Mouse (Mus musculus) limb, embryonic 10.5 days (tissue): ENCODE results near the gene Hoga1. TPM values are rescaled to one million over a fixed set of nuclear protein-coding genes. Genes with fewer than 3 reads are reported as not detected.

Experiments
- polyA plus RNA-seq: library from polyadenylated mRNA; unstranded; fragments of >200 nt; fragmentation: Nextera tagmentation; extraction: Ambion mirVana; gene quantifications from 2 replicates; pipeline ENCODE4 v1.2.1, GENCODE M21; 2016

Gene Hoga1
- polyA plus RNA-seq, 1 experiment from 2014 or later: 1.3 TPM

Other genes starting within 250 kb of the Hoga1 start
- gene Arhgap19, start 243.6 kb upstream of the Hoga1 start, polyA plus RNA-seq: 45.7 and 47.1 TPM in 2 replicates
- gene Frat1, start 215.6 kb upstream of the Hoga1 start, polyA plus RNA-seq: 4.3 and 4.9 TPM in 2 replicates
- gene Frat2, start 197.5 kb upstream of the Hoga1 start, polyA plus RNA-seq: 1.9 and 3.0 TPM in 2 replicates
- 31.9 and 39.8 TPM in 2 replicates for gene Rrp12, start 149.4 kb upstream of the Hoga1 start, polyA plus RNA-seq
- 900 and 1,117 TPM in 2 replicates for gene Pgam1, start 133.7 kb upstream of the Hoga1 start, polyA plus RNA-seq
- 91.7 and 102 TPM in 2 replicates for gene Exosc1, start 112.2 kb upstream of the Hoga1 start, polyA plus RNA-seq
- 92.0 and 96.5 TPM in 2 replicates for gene Zdhhc16, start 112.1 kb upstream of the Hoga1 start, polyA plus RNA-seq
- 39.9 and 52.5 TPM in 2 replicates for gene Mms19, start 64.5 kb upstream of the Hoga1 start, polyA plus RNA-seq
- 14.2 and 15.1 TPM in 2 replicates for gene Ubtd1, start 63.8 kb upstream of the Hoga1 start, polyA plus RNA-seq
- not detected in 2 replicates for gene Ankrd2, start 9.6 kb upstream of the Hoga1 start, polyA plus RNA-seq
- gene 4933411K16Rik, start 6.6 kb downstream of the Hoga1 start, polyA plus RNA-seq: 0.24 TPM in 1 of 2 replicates, not detected in the other
- 43.6 and 49.0 TPM in 2 replicates for gene Morn4, start 40.7 kb downstream of the Hoga1 start, polyA plus RNA-seq
- 31.9 and 33.0 TPM in 2 replicates for gene Pi4k2a, start 44.9 kb downstream of the Hoga1 start, polyA plus RNA-seq
- gene Avpi1, start 83.4 kb downstream of the Hoga1 start, polyA plus RNA-seq: 22.1 and 25.0 TPM in 2 replicates
- 5.6 and 5.8 TPM in 2 replicates for gene Marveld1, start 101.8 kb downstream of the Hoga1 start, polyA plus RNA-seq
- gene Zfyve27, start 118.3 kb downstream of the Hoga1 start, polyA plus RNA-seq: 27.6 and 30.8 TPM in 2 replicates
- 0.21 and 2.4 TPM in 2 replicates for gene Sfrp5, start 156.6 kb downstream of the Hoga1 start, polyA plus RNA-seq
- not detected in 2 replicates for gene Golga7b, start 202.0 kb downstream of the Hoga1 start, polyA plus RNA-seq